Mouse (Mus musculus) kidney, adult 2 months (tissue): ENCODE results near the gene Asic3. TPM values are rescaled to one million over a fixed set of nuclear protein-coding genes. Genes with fewer than 3 reads are reported as not detected.

Experiments
- DNase-seq: peaks from one replicate; pipeline ENCODE4 v3.0.0; 2021
- H3K27ac ChIP-seq: fragments of 200-500 bp; 2 replicates; pipeline ENCODE4 v1.5.1; 2012; ENCODE audit warnings: low read depth, low read length, control low read depth, inconsistent platforms; ENCODE audit not compliant: insufficient read depth
- H3K27me3 ChIP-seq: fragments of 200-500 bp; replicated peaks from 2 replicates; pipeline ENCODE4 v1.6.1; 2012; ENCODE audit warnings: mild to moderate bottlenecking, moderate library complexity, low read length, inconsistent platforms; ENCODE audit not compliant: control insufficient read depth, insufficient read depth
- H3K36me3 ChIP-seq: fragments of 200-500 bp; 2 replicates; pipeline ENCODE4 v1.6.1; 2012; ENCODE audit warnings: mild to moderate bottlenecking, moderate library complexity, low read length, inconsistent platforms; ENCODE audit not compliant: control insufficient read depth, insufficient read depth
- H3K4me1 ChIP-seq: fragments of 200-500 bp; 2 replicates; pipeline ENCODE4 v1.6.1; 2011; ENCODE audit warnings: low read length; ENCODE audit not compliant: control insufficient read depth, insufficient read depth
- H3K4me3 ChIP-seq: fragments of 200-500 bp; 2 replicates; pipeline ENCODE4 v1.5.1; 2011; ENCODE audit warnings: mild to moderate bottlenecking, low read depth, low read length, control low read depth; ENCODE audit not compliant: insufficient read depth
- CTCF ChIP-seq: fragments of 200-500 bp; conservative IDR thresholded peaks from 2 replicates; pipeline ENCODE4 v1.5.1; 2011; ENCODE audit warnings: low read depth, mild to moderate bottlenecking, control low read depth, low read length, moderate library complexity, mixed read lengths; ENCODE audit not compliant: insufficient read depth, insufficient read length
- POLR2A ChIP-seq: fragments of 200-500 bp; IDR thresholded peaks from one replicate; pipeline ENCODE4 v1.6.1; 2011; ENCODE audit warnings: low read depth, low read length, control low read depth
- WGBS: fragments of 180-500 bp; shearing (Covaris S2); methylation state at CpG from one replicate; pipeline ENCODE4 v1.1.7; 2018; 5-methylcytosine and 5-hydroxymethylcytosine counted together
- polyA plus RNA-seq: library from polyadenylated mRNA; depleted of rRNA; stranded (reverse); fragments of >200 nt; gene quantifications from 2 replicates; pipeline ENCODE4 v1.2.3, GENCODE M21; 2012

Asic3 gene
- polyA plus RNA-seq, 1 experiment: 0.20 TPM

DNA sequence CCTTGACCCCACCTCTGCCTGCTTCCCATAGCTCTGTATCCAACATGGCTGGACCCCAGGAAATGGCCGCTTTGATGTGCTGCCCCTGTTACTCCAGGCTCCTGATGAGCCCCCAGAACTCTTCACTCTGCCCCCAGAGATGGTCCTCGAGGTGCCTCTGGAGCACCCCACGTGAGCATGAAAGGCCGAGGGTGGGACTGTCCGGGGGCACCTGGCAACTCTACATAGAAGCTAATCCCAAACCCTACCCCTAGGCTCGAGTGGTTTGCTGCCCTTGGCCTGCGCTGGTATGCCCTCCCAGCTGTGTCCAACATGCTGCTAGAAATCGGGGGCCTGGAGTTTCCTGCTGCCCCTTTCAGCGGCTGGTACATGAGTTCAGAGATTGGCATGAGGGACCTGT is 43.4 kb upstream of the Asic3 start:
- WGBS: 89% methylated on average over 9 of the region's 9 CpGs
- no peaks in the 10 kb centered on the region for H3K36me3 ChIP-seq
- H3K4me1 ChIP-seq: no peaks in the 10 kb centered on the region
- no peaks in the 10 kb centered on the region for H3K27me3 ChIP-seq
- H3K27ac ChIP-seq: no peak overlapping the region
- H3K4me3 ChIP-seq: no peak overlapping the region
- DNase-seq: no peak
- no peak for TF ChIP-seq CTCF
- TF ChIP-seq POLR2A: no peak

DNA sequence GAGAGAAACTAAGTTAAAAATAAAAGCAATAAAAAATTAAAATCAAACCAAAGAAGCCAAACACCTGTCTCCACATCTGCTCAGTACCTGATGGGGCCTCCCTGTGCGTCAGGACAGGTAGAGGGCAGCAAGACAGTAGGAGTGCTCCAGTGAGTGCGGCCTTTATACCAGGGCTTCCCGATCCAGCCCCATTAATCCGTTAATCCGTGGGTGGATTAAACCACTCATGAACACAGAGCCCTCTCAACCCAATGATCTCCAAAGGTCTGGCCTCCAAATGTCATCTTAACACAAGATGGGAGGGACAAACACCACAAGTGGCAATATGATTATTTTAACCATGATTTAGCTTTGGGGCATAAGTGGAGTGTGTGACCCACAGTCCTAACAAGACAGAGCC is 39.4 kb upstream of the Asic3 start:
- TF ChIP-seq POLR2A: no peak
- TF ChIP-seq CTCF: no peak
- 83% methylated on average over 5 of the region's 5 CpGs for WGBS
- Histone ChIP-seq H3K27me3 (no peaks in the 10 kb centered on the region), H3K4me1 (no peaks in the 10 kb centered on the region), H3K4me3 (no peak overlapping the region), H3K36me3 (no peaks in the 10 kb centered on the region), H3K27ac (no peak overlapping the region)
- no peak for DNase-seq

DNA sequence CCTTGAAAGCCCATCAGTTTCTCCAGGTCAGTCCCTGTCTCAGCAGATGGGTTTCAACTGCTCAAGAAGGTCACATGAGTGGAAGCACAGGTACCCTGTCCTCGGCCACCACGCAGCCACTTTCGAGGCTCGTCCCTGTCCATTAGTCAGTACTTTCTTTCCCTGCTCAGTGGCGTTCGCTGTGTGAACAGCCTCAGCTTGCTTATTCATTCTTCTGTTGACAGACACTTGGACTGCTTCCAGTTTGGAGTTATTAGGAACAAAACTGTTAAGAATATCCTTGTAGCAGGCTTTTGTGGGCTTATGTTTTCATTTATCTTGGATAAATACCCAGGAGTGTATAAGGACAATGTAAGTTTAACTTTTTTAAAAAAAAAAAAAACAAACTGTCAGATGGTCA is 39.0 kb upstream of the Asic3 start:
- no peaks in the 10 kb centered on the region for H3K27me3 ChIP-seq
- WGBS: 46% methylated on average over 6 of the region's 6 CpGs
- H3K4me3 ChIP-seq: no peak overlapping the region
- no peaks in the 10 kb centered on the region for H3K4me1 ChIP-seq
- no peaks in the 10 kb centered on the region for H3K36me3 ChIP-seq
- DNase-seq: peak; percentile 12
- TF ChIP-seq CTCF (no peak), POLR2A (no peak)
- no peak overlapping the region for H3K27ac ChIP-seq

DNA sequence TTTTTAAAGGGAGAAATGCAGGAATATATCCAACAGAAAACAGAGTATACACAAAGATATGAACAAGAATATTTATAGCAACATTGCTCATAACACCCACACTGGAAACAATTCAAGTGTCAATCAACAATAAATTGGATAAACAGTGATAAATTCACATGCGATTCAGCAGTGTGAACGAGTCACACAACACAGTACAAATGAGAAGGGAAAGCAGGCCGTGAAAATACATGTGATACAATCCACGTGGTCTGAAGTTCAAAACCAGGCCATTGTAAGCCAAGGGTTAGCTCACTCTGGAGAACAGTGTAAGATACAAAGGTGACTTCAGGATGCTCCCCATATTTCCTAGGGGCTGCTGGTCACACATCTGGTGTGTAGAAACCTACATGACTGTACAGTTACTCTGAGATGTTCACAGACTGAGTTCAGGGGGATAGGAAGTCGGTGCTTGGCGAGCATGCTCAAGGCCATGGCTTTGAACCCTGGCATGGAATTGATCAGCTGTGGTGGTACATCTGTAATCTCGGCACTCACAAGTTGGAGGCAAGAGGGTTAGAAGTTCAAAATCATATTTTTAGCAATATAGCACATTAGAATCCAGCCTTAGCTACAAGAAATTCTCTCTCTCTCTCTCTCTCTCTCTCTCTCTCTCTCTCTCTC is 38.4 kb upstream of the Asic3 start:
- WGBS: 65% methylated on average over 7 of the region's 7 CpGs

DNA sequence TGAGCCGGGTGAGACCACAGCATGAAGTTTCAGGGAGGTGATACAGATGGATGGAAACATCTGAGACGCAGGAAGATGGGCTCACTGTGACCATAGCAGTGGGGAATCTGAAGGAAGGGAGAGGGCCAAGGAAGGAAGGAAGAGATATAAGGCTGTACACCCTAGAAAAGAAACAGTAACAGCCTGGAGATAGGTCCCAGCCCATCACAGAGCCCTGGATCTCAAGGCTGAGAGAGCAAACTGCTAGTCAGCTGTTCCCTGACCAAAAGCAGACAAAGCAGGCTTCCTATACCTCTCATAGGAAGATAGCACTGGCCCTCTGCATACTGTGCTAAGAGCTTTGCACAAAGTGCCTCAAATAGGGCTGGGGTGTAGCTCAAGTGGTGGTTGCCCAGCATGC is 34.5 kb upstream of the Asic3 start:
- TF ChIP-seq POLR2A (no peak), CTCF (no peak)
- H3K4me1 ChIP-seq: peaks cover 2% of the 10 kb centered on the region; the same call in 1 of the 2 replicates
- 89% methylated on average over 2 of the region's 2 CpGs for WGBS
- no peak overlapping the region for H3K27ac ChIP-seq
- no peaks in the 10 kb centered on the region for H3K27me3 ChIP-seq
- no peak for DNase-seq
- H3K4me3 ChIP-seq: no peak overlapping the region
- no peaks in the 10 kb centered on the region for H3K36me3 ChIP-seq

More for the DNA sequence above, 38.4 kb upstream of the Asic3 start:
- Histone ChIP-seq H3K4me1 (no peaks in the 10 kb centered on the region), H3K36me3 (no peaks in the 10 kb centered on the region), H3K27me3 (no peaks in the 10 kb centered on the region), H3K4me3 (no peak overlapping the region), H3K27ac (no peak overlapping the region)
- TF ChIP-seq POLR2A (no peak), CTCF (no peak)
- DNase-seq: no peak

DNA sequence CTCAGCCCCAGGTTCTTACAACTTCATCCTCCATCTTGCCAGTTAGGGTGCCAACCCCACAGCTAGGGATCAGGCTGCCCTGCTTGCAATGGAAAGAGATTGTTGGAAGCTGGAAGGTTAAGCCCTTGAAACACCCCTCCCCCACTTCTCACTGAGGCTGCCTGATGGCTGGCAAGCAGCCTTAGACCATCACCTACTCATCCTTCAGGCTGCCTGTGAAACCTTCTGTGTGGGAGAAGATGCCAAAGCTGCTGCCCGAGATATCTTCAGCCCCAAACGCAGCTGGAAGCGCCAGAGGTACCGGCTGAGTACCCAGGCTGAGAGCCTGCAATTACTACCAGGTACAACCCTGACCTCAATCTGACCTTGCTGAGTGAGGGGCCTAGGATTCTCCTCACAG is 33.7 kb upstream of the Asic3 start:
- Histone ChIP-seq H3K36me3 (no peaks in the 10 kb centered on the region), H3K27me3 (no peaks in the 10 kb centered on the region), H3K27ac (no peak overlapping the region), H3K4me1 (peaks cover 5% of the 10 kb centered on the region; the same call in 1 of the 2 replicates), H3K4me3 (no peak overlapping the region)
- no peak for DNase-seq
- WGBS: 79% methylated on average over 4 of the region's 4 CpGs
- TF ChIP-seq CTCF: no peak
- no peak for TF ChIP-seq POLR2A

DNA sequence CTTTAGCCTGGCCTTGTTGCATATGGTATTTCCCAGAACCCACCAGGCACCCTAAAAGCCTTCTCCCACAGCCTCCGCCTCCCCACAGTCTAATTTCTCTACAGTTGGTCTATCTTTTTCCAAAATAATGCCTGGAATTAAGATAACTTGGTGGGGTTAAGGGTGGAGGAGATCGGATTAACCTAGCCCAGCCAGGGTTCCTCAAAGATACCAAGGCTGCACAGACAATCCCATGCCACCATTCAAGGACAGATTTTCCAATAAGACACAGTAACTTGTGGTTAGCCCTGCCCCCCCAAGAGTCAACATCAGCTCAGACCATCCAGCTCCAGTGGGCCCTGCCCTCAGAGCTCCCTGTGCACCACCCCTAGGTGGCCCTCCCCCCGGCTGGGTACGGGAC is 32.7 kb upstream of the Asic3 start:
- no peaks in the 10 kb centered on the region for H3K27me3 ChIP-seq
- DNase-seq: no peak
- 92% methylated on average over 4 of the region's 4 CpGs for WGBS
- no peak for TF ChIP-seq POLR2A
- TF ChIP-seq CTCF: no peak
- H3K4me3 ChIP-seq: no peak overlapping the region
- H3K36me3 ChIP-seq: no peaks in the 10 kb centered on the region
- H3K4me1 ChIP-seq: peaks cover 8% of the 10 kb centered on the region; the same call in 1 of the 2 replicates
- no peak overlapping the region for H3K27ac ChIP-seq

DNA sequence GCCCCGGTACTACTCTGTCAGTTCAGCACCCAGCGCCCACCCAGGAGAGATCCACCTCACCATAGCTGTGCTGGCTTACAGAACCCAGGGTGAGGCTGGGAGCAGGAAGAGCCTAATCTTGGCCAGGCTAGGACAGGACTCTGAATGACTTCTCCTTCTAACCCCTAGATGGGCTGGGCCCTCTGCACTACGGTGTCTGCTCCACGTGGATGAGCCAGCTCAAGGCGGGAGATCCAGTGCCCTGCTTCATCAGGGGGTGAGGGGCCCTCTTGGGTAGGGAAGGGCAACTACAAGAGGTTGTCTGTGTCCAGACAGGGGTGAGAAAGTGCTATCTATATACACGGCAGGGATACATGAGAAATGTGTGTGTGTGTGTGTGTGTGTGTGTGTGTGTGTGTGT is 31.7 kb upstream of the Asic3 start:
- no peaks in the 10 kb centered on the region for H3K36me3 ChIP-seq
- DNase-seq: no peak
- no peaks in the 10 kb centered on the region for H3K27me3 ChIP-seq
- no peak overlapping the region for H3K27ac ChIP-seq
- no peak overlapping the region for H3K4me3 ChIP-seq
- 79% methylated on average over 6 of the region's 6 CpGs for WGBS
- H3K4me1 ChIP-seq: peaks cover 8% of the 10 kb centered on the region; the same call in 1 of the 2 replicates
- TF ChIP-seq CTCF (no peak), POLR2A (no peak)
